Mouse (Mus musculus): ENCODE results near the gene Slc35g1. TPM values are rescaled to one million over a fixed set of nuclear protein-coding genes. Genes with fewer than 3 reads are reported as not detected.
"Not testable (repeated sequence)": the region's sequence is repeated elsewhere in the genome, so short reads cannot be mapped to it uniquely, and the experiment has no call there.

The Slc35g1 gene
- polyA plus RNA-seq, 1 experiment from 2014 or later: 5.0 TPM

DNA sequence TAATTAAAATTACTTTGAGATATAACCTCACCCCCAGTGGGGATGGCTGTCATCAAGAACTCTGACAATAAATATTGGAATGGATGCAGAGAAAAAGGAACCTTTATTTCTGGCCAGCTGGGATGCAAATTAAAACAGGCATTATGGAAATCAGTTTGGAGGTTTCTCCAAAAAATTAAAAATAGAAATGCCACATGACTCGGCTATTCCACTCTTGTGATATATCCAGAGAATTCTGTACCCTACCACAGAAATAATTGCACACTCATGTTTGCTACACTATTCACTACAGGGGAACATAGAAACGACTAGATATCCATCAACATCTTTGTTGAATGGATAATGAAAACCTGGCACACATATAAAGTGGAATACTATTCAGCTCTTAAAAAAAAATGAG, 33.9 kb upstream of the Slc35g1 start:
- H3K27me3 ChIP-seq (replicated peaks; ENCODE audit: low read depth, poor library complexity, severe bottlenecking): 0 out of 2 replicates have a peak, but pooled peaks cover 7% of the 10 kb centered on the region
- H3K36me3 ChIP-seq (replicated peaks): no peaks in the 10 kb centered on the region
- 87% methylated on average over 2 of the region's 2 CpGs for WGBS
- peaks cover 18% of the 10 kb centered on the region for H3K4me1 ChIP-seq
- H3K27ac ChIP-seq (replicated peaks): no peak overlapping the region
- no peak for DNase-seq (ENCODE audit: low spot score)
- H3K4me3 ChIP-seq: no peak overlapping the region
- H3K9me3 ChIP-seq: no peaks in the 10 kb centered on the region

DNA sequence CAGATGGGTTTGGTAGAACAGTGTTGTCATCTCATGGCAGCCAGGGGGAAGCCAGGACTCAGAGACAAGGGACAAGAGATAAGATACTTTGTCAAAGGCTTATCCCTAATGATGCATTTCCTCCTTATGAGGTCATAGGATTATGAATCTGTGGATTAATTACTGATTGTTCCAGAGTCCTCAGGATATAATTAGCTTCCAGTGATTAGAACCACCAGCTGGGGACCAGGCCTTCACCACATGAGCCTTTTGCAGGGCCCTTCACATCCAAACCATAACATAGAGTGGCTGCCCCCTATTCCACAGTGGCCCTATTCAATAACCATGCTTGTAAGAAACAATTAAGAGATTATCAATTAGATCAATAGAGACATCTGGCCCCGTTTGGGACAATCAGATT, 32.4 kb upstream of the Slc35g1 start:
- 0 out of 2 replicates have a peak, but pooled peaks cover 7% of the 10 kb centered on the region for H3K27me3 ChIP-seq (replicated peaks; ENCODE audit: low read depth, poor library complexity, severe bottlenecking)
- H3K9me3 ChIP-seq: no peaks in the 10 kb centered on the region
- H3K4me1 ChIP-seq: peaks cover 18% of the 10 kb centered on the region
- H3K27ac ChIP-seq (replicated peaks): no peak overlapping the region
- 44% methylated on average over 1 of the region's 1 CpGs for WGBS
- no peak overlapping the region for H3K4me3 ChIP-seq
- no peak for DNase-seq (ENCODE audit: low spot score)
- H3K36me3 ChIP-seq (replicated peaks): no peaks in the 10 kb centered on the region

DNA sequence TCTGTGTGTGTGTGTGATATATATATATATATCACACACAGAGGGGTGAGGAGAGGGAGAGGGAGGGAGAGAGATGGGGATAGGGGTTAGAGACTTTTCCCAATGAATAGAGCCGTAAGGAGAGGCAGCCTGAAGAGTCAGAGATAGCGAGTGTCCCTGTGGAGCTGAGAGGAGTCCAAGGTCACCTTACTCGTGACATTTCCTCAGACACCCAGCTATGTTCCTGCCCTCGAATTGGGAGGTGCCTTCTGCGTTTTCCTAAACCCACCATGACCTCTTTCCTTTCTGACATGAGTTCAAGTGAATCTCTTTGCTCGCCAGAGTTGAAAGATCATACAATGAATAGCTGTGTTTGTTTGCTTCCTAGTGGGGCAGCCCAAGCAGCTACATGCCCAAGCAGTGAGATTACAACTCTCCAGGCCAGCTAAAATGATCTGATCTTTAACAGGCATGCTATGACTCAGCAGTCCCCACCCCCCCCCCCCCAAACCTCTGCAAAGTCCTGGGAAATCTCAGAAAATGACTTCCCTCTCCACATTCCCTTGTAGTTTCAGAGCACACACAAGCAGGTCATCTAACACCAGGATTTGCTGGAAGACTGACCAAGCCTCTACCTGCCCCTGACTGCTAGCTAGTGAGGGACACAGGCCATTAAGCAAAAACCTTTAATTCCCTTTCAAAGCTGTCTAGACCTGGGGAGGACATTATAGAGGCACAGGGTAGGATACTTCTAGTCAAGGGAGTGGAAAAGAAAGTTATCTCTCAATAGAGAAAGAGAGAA, 31.7 kb upstream of the Slc35g1 start:
- Histone ChIP-seq H3K36me3 (replicated peaks) (no peaks in the 10 kb centered on the region), H3K27ac (replicated peaks) (no peak overlapping the region), H3K9me3 (no peaks in the 10 kb centered on the region), H3K4me3 (no peak overlapping the region), H3K27me3 (replicated peaks; ENCODE audit: low read depth, poor library complexity, severe bottlenecking) (0 out of 2 replicates have a peak, but pooled peaks cover 7% of the 10 kb centered on the region), H3K4me1 (peaks cover 18% of the 10 kb centered on the region)
- DNase-seq (ENCODE audit: low spot score): peak; percentile 48
- 43% methylated on average over 6 of the region's 6 CpGs for WGBS

DNA sequence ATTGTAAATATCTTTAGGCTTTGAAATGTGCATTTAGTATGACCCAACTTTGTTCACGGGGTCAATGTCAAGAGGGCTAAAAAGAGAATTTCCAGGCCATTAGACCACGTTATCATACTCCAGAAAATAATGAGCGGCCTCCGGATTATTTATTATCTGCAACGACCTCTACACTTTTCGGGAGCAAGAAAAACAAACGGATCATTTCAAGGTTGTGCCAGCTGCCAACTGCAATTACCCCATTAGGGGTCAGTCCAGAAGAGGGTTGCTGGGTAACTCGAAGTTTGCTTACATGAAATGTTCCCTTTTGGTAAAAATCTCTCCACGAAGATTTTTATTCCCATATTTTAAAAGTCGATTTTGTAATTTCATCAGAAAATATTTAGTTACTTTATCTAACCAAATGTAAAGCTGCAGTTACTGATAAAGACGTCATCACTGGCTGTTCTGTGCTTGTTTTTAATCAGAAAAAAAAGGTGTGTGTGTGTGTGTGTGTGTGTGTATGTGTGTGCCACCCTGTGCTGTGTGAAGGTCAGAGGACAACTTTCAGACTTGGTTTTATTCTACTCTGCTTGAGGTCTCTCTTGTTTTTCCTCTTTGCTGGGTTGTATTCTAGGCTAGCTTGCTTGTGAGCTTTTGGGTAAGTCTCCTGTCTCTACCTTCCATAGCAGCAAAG, 30.7 kb upstream of the Slc35g1 start:
- Histone ChIP-seq H3K27me3 (replicated peaks; ENCODE audit: low read depth, poor library complexity, severe bottlenecking) (0 out of 2 replicates have a peak, but pooled peaks cover 7% of the 10 kb centered on the region), H3K4me1 (peaks cover 18% of the 10 kb centered on the region), H3K4me3 (no peak overlapping the region), H3K9me3 (no peaks in the 10 kb centered on the region), H3K36me3 (replicated peaks) (no peaks in the 10 kb centered on the region), H3K27ac (replicated peaks) (no peak overlapping the region)
- no peak for DNase-seq (ENCODE audit: low spot score)
- WGBS: 55% methylated on average over 11 of the region's 11 CpGs

GRCm38 (mm10) chr19:38372460-38373102, 23.2 kb upstream of the Slc35g1 start:
- no peak for DNase-seq (ENCODE audit: low spot score)
- Histone ChIP-seq H3K9me3 (no peaks in the 10 kb centered on the region), H3K4me3 (no peak overlapping the region), H3K27ac (replicated peaks) (no peak overlapping the region), H3K36me3 (replicated peaks) (no peaks in the 10 kb centered on the region), H3K27me3 (replicated peaks; ENCODE audit: low read depth, poor library complexity, severe bottlenecking) (peaks cover 25% of the 10 kb centered on the region), H3K4me1 (peaks cover 4% of the 10 kb centered on the region)
- 36% methylated on average over 11 of the region's 11 CpGs for WGBS

DNA sequence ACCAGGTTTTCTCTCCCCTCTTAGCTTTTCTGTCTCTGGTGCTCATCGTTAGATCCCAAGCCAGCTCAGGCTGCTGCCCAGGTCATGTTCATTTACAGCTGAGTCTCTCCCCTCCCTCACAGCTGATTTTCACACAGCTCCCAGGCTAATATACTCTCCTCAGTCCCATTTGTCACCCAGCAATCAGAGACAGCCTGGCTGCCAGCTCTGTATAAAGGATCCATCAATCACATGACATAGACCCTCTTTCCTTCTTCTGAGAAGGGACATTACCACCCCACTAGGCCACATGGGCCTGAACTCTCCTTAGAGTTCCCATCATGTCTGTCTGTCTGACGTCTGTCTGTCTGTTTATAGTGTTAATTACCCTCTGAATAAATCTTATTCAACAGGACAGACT, 22.4 kb upstream of the Slc35g1 start:
- Histone ChIP-seq H3K27ac (replicated peaks) (no peak overlapping the region), H3K4me3 (no peak overlapping the region), H3K36me3 (replicated peaks) (no peaks in the 10 kb centered on the region), H3K9me3 (no peaks in the 10 kb centered on the region), H3K4me1 (peaks cover 4% of the 10 kb centered on the region), H3K27me3 (replicated peaks; ENCODE audit: low read depth, poor library complexity, severe bottlenecking) (peaks cover 25% of the 10 kb centered on the region)
- DNase-seq (ENCODE audit: low spot score): no peak
- 70% methylated on average over 2 of the region's 2 CpGs for WGBS

DNA sequence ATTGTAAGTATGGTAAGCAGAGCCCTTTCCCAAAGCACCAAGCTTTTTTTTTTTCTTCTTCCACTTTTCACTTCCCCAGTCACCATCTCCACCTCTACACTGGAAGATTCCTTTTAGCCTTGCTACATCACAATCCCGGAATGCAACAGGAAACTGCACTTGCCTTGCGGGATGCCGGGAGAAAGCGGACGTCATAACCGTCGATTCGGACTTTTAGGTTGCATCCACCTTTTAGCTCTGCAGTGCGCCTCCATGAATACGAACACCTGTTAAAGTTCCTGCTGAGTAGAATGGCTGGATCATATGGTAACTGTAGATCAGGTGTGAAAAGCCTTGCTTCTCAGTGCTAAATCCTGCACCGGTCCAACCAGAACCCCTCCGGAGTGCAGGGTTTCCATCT, 12.0 kb upstream of the Slc35g1 start:
- Histone ChIP-seq H3K27me3 (replicated peaks; ENCODE audit: low read depth, poor library complexity, severe bottlenecking) (no peaks in the 10 kb centered on the region), H3K36me3 (replicated peaks) (no peaks in the 10 kb centered on the region), H3K4me1 (no peaks in the 10 kb centered on the region), H3K4me3 (no peak overlapping the region), H3K27ac (replicated peaks) (no peak overlapping the region), H3K9me3 (no peaks in the 10 kb centered on the region)
- DNase-seq (ENCODE audit: low spot score): no peak
- 90% methylated on average over 12 of the region's 12 CpGs for WGBS

DNA sequence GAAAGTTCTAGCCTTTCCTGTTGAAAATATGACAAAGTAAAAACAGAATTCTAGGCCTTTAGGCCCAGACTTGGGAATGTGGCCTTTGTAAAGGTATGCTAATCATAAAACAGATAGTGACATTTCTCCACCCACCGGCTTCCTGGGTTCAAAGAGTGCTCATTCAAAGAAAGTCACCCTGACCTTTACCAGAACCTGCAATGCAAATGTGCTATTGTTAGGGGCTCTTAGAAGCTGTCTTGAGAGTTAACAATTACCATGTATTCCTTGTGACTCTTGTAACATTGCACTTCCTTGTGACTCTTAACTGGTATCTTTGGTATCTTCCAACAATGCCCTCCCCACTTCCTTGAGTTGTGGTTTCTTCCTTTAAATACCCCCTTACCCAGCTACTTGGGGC, 8.8 kb upstream of the Slc35g1 start:
- not testable (repeated sequence) for H3K4me3 ChIP-seq; H3K4me1 ChIP-seq; DNase-seq (ENCODE audit: low spot score); H3K36me3 ChIP-seq (replicated peaks); H3K27ac ChIP-seq (replicated peaks); H3K9me3 ChIP-seq; H3K27me3 ChIP-seq (replicated peaks; ENCODE audit: low read depth, poor library complexity, severe bottlenecking)
- whole genome bisulfite sequencing: 87% methylated on average over 1 of the region's 1 CpGs

DNA sequence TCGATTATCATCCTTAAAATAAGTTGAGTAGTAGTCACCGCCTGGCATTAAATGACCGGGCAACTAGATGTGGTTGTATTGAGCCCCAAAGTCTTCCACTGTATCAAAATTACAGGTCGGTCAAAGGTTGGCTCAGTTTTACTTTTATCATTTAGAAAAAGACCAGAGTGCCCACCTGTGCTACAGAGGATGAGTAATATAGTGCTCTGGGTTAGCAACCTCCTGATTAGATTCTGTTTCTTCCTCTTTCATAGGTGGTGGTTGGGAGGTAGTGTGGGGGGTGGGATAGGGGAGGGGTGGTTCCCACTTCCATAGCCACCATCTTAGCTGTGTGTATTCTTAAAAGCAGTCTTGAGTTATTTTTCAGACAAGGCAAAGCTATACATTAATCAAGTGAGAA, 7.9 kb upstream of the Slc35g1 start:
- Histone ChIP-seq H3K9me3 (no peaks in the 10 kb centered on the region), H3K4me1 (no peaks in the 10 kb centered on the region), H3K36me3 (replicated peaks) (no peaks in the 10 kb centered on the region), H3K27me3 (replicated peaks; ENCODE audit: low read depth, poor library complexity, severe bottlenecking) (no peaks in the 10 kb centered on the region), H3K27ac (replicated peaks) (no peak overlapping the region), H3K4me3 (no peak overlapping the region)
- 94% methylated on average over 4 of the region's 4 CpGs for WGBS
- no peak for DNase-seq (ENCODE audit: low spot score)

DNA sequence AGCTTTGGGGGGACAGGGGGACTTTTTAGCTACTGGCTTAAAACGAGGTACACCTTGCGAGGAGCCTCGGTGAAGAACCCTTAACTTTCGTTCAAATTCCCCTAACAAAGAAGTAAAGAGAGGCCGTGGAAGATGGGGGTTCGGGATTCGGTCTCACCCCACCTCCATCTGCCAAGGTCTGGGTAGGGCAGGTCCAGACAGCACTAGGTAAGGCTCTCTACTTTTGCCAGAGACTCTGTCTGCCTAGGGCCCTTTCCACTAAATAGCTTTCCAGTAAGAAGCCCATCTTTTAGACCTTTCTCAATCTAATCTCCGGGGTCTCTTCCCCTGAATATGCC, 822 bp downstream of the Slc35g1 start:
- no peak for DNase-seq (ENCODE audit: low spot score)
- Histone ChIP-seq H3K27ac (replicated peaks) (peak overlapping the region; percentile 86; the same call in 1 of the 2 replicates), H3K4me1 (peaks cover 19% of the 10 kb centered on the region), H3K27me3 (replicated peaks; ENCODE audit: low read depth, poor library complexity, severe bottlenecking) (0 out of 2 replicates have a peak, but pooled peaks cover 5% of the 10 kb centered on the region), H3K4me3 (peak overlapping the region; percentile 79), H3K36me3 (replicated peaks) (peaks cover 8% of the 10 kb centered on the region), H3K9me3 (no peaks in the 10 kb centered on the region)
- WGBS: 22% methylated on average over 8 of the region's 8 CpGs

GRCm38 (mm10) chr19:38397004-38397403, 1.2 kb downstream of the Slc35g1 start:
- 51% methylated on average over 6 of the region's 6 CpGs for WGBS
- H3K27me3 ChIP-seq (replicated peaks; ENCODE audit: low read depth, poor library complexity, severe bottlenecking): 0 out of 2 replicates have a peak, but pooled peaks cover 5% of the 10 kb centered on the region
- H3K4me3 ChIP-seq: peak overlapping the region; percentile 79
- DNase-seq (ENCODE audit: low spot score): no peak
- H3K4me1 ChIP-seq: peaks cover 19% of the 10 kb centered on the region
- no peak overlapping the region for H3K27ac ChIP-seq (replicated peaks)
- H3K9me3 ChIP-seq: no peaks in the 10 kb centered on the region
- H3K36me3 ChIP-seq (replicated peaks): peaks cover 8% of the 10 kb centered on the region

GRCm38 (mm10) chr19:38398966-38399365, 3.2 kb downstream of the Slc35g1 start:
- H3K9me3 ChIP-seq: no peaks in the 10 kb centered on the region
- peaks cover 21% of the 10 kb centered on the region for H3K36me3 ChIP-seq (replicated peaks)
- H3K4me1 ChIP-seq: peaks cover 19% of the 10 kb centered on the region
- no peak overlapping the region for H3K4me3 ChIP-seq
- H3K27me3 ChIP-seq (replicated peaks; ENCODE audit: low read depth, poor library complexity, severe bottlenecking): 0 out of 2 replicates have a peak, but pooled peaks cover 5% of the 10 kb centered on the region
- no peak overlapping the region for H3K27ac ChIP-seq (replicated peaks)
- 88% methylated on average over 8 of the region's 8 CpGs for WGBS
- no peak for DNase-seq (ENCODE audit: low spot score)

Measured in embryonic facial prominence, embryonic 10.5 days (tissue).